Mouse (Mus musculus) E14TG2a.4 (cell line): Measurements from ENCODE around the gene Iscu.

Experiments
- H3K27me3 ChIP-seq: 2 replicates; pipeline ENCODE4 v1.6.1; 2014; ENCODE audit warnings: low read length, control low read depth; ENCODE audit not compliant: insufficient read depth
- H3K36me3 ChIP-seq: 2 replicates; pipeline ENCODE4 v1.6.1; 2014; ENCODE audit warnings: low read length, control low read depth; ENCODE audit not compliant: insufficient read depth
- H3K4me1 ChIP-seq: replicated peaks from 2 replicates; pipeline ENCODE4 v1.6.1; 2014; ENCODE audit warnings: low read depth, low read length, control low read depth
- H3K4me3 ChIP-seq: replicated peaks from 2 replicates; pipeline ENCODE4 v1.5.1; 2014; ENCODE audit warnings: mild to moderate bottlenecking, low read length
- H3K9me3 ChIP-seq: 2 replicates; pipeline ENCODE4 v1.6.1; 2014; ENCODE audit warnings: low read length, control low read depth
- CTCF ChIP-seq: conservative IDR thresholded peaks from 2 replicates; pipeline ENCODE4 v1.5.1; 2014; ENCODE audit warnings: low read length
- NANOG ChIP-seq: IDR thresholded peaks from 2 replicates; pipeline ENCODE4 v1.6.1; 2014; ENCODE audit warnings: borderline replicate concordance, low read length, mixed read lengths
- POU5F1 ChIP-seq: IDR thresholded peaks from 2 replicates; pipeline ENCODE4 v1.6.1; 2014; ENCODE audit warnings: low read length, borderline replicate concordance

The Iscu gene

DNA sequence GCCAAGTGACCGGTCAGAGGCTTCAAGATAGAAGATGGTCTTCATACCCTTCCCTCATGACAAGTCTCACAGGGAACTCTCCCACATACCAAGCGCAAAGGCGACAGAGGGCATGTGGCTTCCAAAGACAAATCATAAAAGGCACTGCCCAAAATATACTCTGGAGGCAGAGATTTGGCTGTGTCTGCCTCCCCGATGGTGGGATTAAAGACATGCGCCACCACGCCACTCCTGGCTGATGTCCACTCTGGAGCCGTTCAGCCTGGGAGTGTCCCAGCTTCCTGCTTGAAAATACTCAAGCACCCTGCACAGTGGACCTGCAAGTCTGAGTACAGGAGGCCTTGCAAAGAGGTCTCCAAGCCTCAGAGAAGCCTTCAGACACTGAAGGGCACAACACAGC is 41.4 kb upstream of the Iscu start:
- Histone ChIP-seq H3K4me3 (no peak overlapping the region), H3K36me3 (no peaks in the 10 kb centered on the region), H3K27me3 (no peaks in the 10 kb centered on the region), H3K4me1 (peaks cover 48% of the 10 kb centered on the region), H3K9me3 (no peaks in the 10 kb centered on the region)
- TF ChIP-seq POU5F1 (no peak), CTCF (no peak), NANOG (no peak)

DNA sequence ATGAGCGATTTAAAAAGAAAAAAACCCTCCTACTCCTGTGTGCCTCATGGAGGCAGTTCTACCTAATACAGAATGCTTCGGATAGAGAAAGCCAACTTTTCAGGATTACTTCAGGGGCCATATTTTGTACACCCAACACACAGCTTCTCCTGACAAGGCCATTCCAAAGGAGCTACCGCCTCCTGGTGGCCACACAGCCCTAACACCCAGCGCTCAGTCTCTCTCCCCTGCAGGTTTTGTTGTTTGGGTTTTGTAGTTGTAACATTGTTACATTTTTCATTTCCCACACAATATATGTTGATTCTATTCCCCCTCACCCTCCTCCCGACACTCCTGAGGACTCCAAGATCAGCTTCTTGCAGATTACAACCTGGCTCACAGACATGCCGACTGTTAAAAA is 40.4 kb upstream of the Iscu start:
- H3K4me3 ChIP-seq: no peak overlapping the region
- peaks cover 56% of the 10 kb centered on the region for H3K4me1 ChIP-seq
- TF ChIP-seq NANOG (no peak), CTCF (peak; percentile 90), POU5F1 (no peak)
- H3K27me3 ChIP-seq: no peaks in the 10 kb centered on the region
- H3K36me3 ChIP-seq: peaks cover 4% of the 10 kb centered on the region
- H3K9me3 ChIP-seq: no peaks in the 10 kb centered on the region

DNA sequence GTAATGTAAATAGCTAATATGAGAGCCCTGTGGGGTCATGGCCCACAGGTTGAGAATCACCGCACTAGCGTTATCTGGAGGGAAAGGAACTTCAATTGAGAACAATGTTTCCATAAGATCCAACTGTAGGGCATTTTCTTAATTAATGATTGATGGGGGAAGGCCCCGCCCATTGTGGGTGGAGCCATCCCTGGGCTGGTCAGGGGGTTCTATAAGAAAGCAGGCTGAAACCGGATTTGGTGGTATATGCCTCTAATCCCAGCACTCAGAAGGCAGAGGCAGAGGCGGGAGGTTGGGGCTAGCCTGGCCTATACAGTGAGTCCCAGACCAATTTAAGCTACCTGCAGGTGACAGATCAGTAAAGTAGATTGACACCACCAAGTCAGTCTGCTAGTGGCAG is 38.2 kb upstream of the Iscu start:
- Histone ChIP-seq H3K27me3 (no peaks in the 10 kb centered on the region), H3K4me3 (peak overlapping the region; percentile 89), H3K4me1 (peaks cover 68% of the 10 kb centered on the region), H3K36me3 (peaks cover 26% of the 10 kb centered on the region), H3K9me3 (no peaks in the 10 kb centered on the region)
- no peak for TF ChIP-seq NANOG
- TF ChIP-seq POU5F1: no peak
- no peak for TF ChIP-seq CTCF

DNA sequence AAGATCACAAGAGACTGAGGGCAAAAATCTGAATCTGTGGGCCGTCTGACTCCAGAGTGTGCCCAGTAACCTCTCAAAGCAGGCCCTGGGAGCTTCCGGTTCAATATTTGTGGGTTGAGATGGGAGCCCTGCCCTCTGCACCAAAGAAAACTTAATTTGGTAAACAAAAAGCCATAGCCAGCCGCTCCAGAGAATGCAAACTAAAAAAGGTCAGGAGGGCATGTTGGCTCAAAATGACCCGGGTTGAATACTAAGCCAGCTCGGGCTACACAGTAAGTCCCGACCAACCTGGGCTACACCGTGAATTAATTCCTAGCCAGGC is 37.6 kb upstream of the Iscu start:
- TF ChIP-seq POU5F1 (no peak), CTCF (no peak), NANOG (no peak)
- Histone ChIP-seq H3K4me1 (peaks cover 74% of the 10 kb centered on the region), H3K4me3 (peak overlapping the region; percentile 89), H3K9me3 (no peaks in the 10 kb centered on the region), H3K27me3 (no peaks in the 10 kb centered on the region), H3K36me3 (peaks cover 32% of the 10 kb centered on the region)

DNA sequence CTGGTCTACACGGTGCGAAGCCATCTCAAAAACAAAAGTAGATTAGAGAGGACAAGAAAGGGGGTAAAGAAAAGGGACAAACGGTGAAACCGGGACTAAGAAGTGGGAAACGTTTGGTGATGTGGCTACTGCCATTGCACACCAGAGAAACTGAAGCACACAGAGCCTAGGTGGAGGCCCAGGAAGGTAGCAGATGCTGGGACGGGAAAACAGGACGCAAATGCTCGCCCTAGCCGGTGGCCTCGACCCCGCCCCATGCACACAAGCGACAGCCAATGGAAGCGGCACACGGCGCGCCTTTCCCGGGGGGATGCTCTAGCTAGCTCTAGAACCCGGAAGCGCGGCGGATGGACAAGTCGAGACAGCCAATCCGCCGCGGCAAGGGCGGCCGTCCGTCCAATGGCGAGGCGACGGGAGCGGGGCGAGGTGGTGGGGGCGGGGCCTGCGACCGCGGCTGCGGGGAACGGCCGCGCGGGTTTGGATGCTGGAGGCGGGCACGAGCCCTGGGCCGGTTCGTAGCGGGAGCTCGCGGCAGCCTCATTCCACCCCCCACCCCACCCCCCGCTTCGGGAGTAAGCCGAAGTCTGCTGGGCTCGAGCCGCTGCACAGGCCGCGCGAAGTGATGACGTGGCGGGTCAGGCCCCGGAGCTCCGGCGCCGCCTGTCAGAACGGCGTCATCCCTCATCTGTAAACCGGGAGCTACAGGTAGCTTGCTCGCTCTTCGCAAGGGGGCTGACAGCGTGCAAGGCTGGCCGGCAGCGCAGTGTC is 37.0 kb upstream of the Iscu start, which contains the start of gene Ficd:
Ficd (plus strand) TSS at position 459 of the 768 bp plus-strand sequence.
- Histone ChIP-seq H3K27me3 (no peaks in the 10 kb centered on the region), H3K9me3 (no peaks in the 10 kb centered on the region), H3K36me3 (peaks cover 38% of the 10 kb centered on the region), H3K4me1 (peaks cover 70% of the 10 kb centered on the region), H3K4me3 (peak within 1 kb of the TSS; percentile 89)
- no peak for TF ChIP-seq CTCF
- TF ChIP-seq POU5F1: no peak
- TF ChIP-seq NANOG: no peak

DNA sequence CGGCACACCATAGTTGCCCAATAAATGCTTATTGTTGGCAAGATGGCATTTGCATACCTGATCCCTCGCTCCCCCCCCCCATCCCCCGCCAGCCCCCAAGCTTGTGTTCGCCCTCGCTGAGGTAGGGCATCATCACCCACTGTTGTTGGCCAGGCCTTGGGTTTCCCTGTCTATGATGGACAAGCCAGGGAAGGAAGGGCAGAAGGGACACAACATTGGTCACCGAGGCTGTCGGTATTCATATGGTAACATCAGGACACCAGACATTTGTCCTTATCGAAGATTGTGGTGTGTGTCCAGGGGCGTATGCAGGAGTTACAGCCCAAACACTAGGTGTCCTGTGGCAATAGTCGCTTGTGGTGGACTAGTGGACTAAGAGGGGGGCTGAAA is 36.4 kb upstream of the Iscu start:
- peaks cover 70% of the 10 kb centered on the region for H3K4me1 ChIP-seq
- H3K36me3 ChIP-seq: peaks cover 43% of the 10 kb centered on the region
- H3K27me3 ChIP-seq: no peaks in the 10 kb centered on the region
- TF ChIP-seq POU5F1 (no peak), NANOG (no peak), CTCF (no peak)
- no peaks in the 10 kb centered on the region for H3K9me3 ChIP-seq
- H3K4me3 ChIP-seq: peak overlapping the region; percentile 89

DNA sequence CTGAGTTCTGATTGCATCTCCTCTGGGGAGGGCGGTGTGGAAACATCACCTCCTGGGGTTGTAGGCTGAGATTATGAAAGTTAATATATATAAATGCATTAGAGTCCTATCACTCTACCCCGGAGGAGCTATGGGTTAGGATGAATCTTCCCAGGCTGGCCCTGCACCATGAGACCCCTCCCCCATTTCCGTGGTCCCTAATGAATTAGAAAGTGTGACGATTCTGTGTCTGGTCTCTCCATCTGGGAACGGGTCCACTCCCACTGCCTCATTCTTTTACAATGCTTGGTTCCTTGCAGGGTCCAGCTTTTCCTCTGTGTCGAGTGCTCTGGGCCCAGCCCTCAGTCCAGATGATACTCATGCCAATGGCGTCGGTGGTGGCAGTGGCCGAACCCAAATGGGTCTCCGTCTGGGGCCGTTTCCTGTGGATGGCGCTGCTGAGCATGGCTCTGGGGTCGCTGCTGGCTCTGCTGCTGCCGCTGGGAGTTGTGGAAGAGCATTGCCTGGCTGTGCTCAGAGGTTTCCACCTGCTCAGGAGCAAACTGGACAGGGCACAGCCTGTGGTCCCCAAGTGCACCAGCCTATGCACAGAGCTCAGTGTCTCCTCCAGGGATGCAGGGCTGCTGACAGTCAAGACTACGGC is 35.9 kb upstream of the Iscu start:
- TF ChIP-seq CTCF (no peak), NANOG (no peak), POU5F1 (no peak)
- peak overlapping the region; percentile 89 for H3K4me3 ChIP-seq
- H3K4me1 ChIP-seq: peaks cover 74% of the 10 kb centered on the region
- H3K27me3 ChIP-seq: no peaks in the 10 kb centered on the region
- no peaks in the 10 kb centered on the region for H3K9me3 ChIP-seq
- H3K36me3 ChIP-seq: peaks cover 49% of the 10 kb centered on the region

DNA sequence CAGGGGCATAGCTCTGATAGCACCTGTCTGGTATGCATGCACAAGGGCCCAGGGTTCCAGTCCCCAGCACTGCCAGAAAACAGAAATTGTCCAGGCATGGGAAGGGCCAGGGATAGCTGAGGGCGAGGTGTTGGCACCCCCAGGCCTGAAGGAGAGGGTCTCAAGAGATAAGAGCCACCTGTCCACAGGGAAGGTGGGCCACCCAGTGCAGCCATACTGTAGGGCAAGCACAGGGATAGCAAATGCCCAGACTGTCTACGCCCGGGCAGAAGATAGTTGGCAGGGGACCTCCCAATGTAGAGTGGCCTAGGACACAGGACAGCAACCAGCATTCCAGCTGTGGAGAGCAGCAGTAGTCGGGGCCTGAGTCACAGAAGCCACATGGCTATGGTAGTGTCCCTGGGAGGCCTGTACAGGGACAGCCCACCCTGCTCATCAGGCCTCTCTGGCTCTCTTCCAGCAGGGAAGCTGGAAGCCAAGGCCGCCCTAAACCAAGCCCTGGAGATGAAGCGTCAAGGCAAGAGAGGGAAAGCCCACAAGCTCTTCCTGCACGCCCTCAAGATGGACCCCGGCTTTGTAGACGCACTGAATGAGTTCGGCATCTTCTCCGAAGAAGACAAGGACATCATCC is 34.8 kb upstream of the Iscu start:
- H3K9me3 ChIP-seq: no peaks in the 10 kb centered on the region
- no peaks in the 10 kb centered on the region for H3K27me3 ChIP-seq
- H3K36me3 ChIP-seq: peaks cover 59% of the 10 kb centered on the region
- peaks cover 76% of the 10 kb centered on the region for H3K4me1 ChIP-seq
- H3K4me3 ChIP-seq: peak overlapping the region; percentile 49; the same call in 1 of the 2 replicates
- TF ChIP-seq POU5F1: no peak
- no peak for TF ChIP-seq CTCF
- no peak for TF ChIP-seq NANOG
